Mouse (Mus musculus) cerebellum, adult 18-20 months (tissue): ENCODE measurements around the gene Il18r1.

Experiments
- DNase-seq, 2 experiments: peaks; one replicate each; pipeline ENCODE4 v3.0.0; 2021

Gene Il18r1

GRCm38 (mm10) chr1:40499708-40500107, 34.4 kb downstream of the Il18r1 start:
- DNase-seq: no peak

DNA sequence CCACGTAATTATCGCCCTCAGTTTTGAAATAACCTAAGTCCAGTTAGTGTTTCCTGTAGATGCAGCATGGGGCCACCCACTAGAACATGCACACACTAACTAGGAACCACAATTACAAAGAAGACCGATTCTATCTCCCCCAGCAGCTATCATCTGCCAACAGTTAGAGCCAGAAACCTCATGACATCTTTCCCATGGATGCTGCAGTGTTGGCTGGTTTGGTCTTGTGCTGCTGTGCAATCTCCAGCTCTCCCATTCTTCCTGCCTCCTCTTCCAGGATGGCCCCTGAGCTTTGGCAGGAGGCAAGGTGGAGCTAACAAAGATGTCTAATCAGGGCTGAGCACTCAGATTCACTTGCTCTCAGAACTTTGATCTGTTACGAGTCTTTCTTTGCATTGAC, 35.8 kb downstream of the Il18r1 start:
- no peak for DNase-seq

GRCm38 (mm10) chr1:40501546-40502398, 36.4 kb downstream of the Il18r1 start:
- DNase-seq: no peak

DNA sequence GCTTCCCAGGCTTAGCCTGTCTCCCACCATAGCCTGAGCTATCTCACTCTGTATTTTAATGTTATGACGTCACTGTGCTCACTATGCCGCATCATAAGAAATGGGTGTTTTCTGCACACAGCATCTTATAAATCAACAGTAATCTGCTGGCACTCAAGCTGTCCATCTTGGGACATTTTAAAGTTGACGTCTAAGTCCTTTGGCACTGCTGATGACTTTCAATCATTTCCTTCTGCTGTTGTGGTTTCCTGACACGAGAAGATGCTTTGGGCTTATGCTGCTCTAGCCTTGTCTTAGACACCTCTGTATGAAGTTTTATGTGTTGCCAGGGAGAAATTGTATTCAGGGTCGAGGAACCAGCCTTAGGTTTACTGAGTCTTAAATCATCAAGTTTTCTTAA, 39.2 kb downstream of the Il18r1 start:
- no peak for DNase-seq

- no peak for DNase-seq
Observed at GRCm38 (mm10) chr1:40514851-40515585, 49.7 kb downstream of the Il18r1 start, which contains the start of gene Il18rap. Gene Il18rap, plus strand, starts transcription at chr1:40515362.

DNA sequence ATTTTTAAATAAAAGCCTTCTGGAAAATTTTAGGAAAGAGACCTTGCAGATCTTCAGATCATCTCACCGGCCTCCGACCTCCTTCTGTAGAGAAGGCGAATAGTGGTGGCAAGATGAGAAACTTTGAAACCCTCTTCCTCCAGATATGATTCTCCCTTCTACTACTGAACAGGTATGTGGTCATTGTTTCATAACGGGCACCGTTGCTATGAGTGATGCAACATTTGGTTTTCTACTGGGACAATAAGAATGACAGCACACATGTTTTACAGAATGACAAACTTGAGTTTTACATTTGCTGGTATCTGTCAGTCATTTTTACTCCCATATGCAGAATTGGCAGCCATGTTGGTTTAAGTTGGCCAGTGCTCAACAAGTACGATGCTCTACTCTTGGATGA, 51.0 kb downstream of the Il18r1 start:
- DNase-seq: no peak

- DNase-seq: no peak
Observed at GRCm38 (mm10) chr1:40522918-40523317, 57.6 kb downstream of the Il18r1 start.

- no peak for DNase-seq
Observed at GRCm38 (mm10) chr1:40523971-40524722, 58.8 kb downstream of the Il18r1 start.

DNA sequence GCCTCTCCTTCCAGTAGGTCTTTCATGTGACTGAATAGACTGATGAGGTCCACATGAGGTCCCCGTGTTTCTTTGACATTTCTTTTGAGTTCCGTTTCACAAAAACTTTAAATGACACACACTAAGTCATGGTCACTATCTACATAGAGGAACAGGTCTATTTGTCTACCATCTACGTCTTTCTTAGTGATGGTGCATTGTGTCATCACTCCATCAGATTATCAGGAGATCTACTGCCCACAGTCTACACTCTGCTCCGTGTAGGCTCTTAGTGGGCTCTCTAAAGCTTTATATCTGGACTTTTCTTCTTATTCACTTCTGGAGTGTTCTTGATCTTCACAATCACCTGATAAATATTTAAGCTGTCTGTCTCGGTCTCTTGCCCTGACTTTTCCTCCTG, 63.9 kb downstream of the Il18r1 start:
- no peak for DNase-seq

- DNase-seq: no peak
Observed at GRCm38 (mm10) chr1:40537577-40537976, 72.2 kb downstream of the Il18r1 start.

DNA sequence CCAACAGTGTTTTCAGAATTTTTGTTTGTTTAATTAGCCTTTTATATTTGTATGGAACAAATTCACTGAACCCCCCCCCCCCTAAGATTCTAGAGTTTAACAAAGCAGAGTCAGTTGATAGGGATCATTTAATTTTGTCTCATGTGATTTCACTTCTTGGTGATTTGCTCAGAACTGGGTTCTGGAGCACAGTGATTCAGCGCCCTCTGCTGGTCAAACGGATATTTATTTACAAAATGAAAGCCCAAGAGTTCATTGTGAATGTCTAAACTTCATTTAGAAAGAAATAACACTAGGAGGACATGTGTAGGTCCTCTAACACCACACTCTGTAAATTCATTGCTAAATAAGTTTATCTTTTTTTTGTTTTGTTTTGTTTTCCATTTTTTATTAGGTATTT, 79.3 kb downstream of the Il18r1 start:
- peak; percentile 23 to 51 for DNase-seq

DNA sequence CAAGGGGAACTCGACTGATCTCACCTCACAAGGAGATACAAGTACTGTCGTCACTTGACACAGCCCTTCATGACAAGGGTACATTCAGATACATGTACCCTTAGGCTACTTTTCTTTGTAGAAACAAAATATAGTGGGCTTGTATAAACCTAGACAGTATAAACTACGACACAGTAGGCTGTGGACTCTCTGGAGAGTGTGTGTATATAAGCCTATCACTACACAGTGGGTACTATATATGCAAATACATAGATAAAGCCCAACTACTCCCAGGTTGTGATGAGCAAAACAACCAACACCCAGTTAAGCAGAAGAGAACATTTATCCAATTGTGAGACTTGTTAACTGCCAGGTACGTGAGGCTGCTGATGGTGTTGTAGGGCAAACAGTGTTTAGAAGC, 81.3 kb downstream of the Il18r1 start:
- DNase-seq: no peak

DNA sequence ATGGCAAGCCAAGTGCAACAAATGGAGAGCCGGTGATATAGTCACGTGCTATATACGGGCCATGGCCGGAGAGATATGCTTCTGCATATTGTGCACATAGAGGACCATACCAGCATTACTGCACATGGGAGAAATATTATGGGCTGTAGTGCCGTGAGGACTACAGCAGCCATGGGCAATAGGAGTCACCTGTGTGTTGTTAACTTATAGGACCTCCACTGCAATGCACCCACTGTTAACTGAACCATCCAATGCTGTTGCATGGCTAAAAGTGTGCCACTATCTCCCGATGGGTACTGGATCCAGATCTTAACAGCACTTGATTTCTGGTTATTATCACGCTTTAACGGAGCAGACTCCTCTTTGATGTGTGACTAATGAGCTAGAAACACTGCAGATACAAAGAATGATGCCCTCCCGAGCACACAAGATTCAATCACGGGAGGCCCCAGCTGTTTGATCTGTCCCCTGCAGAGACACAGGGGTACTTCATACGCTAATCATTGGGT, 81.8 kb downstream of the Il18r1 start:
- DNase-seq: no peak

DNA sequence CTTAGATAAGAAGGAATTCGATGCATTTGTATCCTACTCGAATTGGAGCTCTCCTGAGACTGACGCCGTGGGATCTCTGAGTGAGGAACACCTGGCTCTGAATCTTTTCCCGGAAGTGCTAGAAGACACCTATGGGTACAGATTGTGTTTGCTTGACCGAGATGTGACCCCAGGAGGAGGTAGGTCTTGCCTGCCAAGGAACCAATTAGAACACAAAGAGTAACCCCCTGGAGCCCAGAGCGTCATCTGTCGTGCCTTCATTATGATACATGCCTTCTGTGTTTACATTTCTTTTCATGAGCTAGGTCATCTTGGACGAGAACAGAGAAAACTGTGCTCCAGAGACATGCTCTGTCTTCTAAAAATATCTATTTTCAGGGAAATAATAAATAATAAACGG, 82.4 kb downstream of the Il18r1 start:
- DNase-seq: no peak
